Mouse (Mus musculus) ES-E14 (cell line): Measurements from ENCODE around the gene Olfr699. TPM values are rescaled to one million over a fixed set of nuclear protein-coding genes. Genes with fewer than 3 reads are reported as not detected.
A peak's percentile ranks its signal among the peaks of the same experiment; 100 is the strongest.

Experiments
- DNase-seq: peaks from one replicate; pipeline ENCODE4 v3.0.0-alpha.2; 2013; ENCODE audit warnings: low read depth, low spot score
- H3K27ac ChIP-seq: 2 replicates; pipeline ENCODE4 v1.5.1; 2012; ENCODE audit warnings: low read depth, mild to moderate bottlenecking, low read length, moderate library complexity, mixed read lengths; ENCODE audit not compliant: poor library complexity, insufficient read depth, severe bottlenecking
- H3K36me3 ChIP-seq: 2 replicates; pipeline ENCODE4 v1.6.1; 2012; ENCODE audit warnings: mild to moderate bottlenecking, low read length, moderate library complexity, mixed read lengths; ENCODE audit not compliant: control insufficient read depth, poor library complexity, insufficient read depth, severe bottlenecking
- H3K4me1 ChIP-seq, 2 experiments: fragments of 150-350 bp in 1 of 2; sonication (generic) in 1 of 2; 2 replicates each; pipeline ENCODE4 v1.6.1; 2012; ENCODE audit warnings: low read length in 2 of 2, mild to moderate bottlenecking in 1 of 2, mixed read lengths in 1 of 2; ENCODE audit not compliant: control insufficient read depth in 2 of 2, insufficient read depth in 2 of 2, poor library complexity in 1 of 2
- H3K4me3 ChIP-seq, 2 experiments: fragments of 150-350 bp in 1 of 2; sonication (generic) in 1 of 2; 2 replicates each; pipeline ENCODE4 v1.5.1; 2012; ENCODE audit warnings: low read length in 2 of 2, low read depth in 1 of 2, mild to moderate bottlenecking in 1 of 2, mixed read lengths in 1 of 2; ENCODE audit not compliant: insufficient read depth in 1 of 2, poor library complexity in 1 of 2, severe bottlenecking in 1 of 2
- H3K9ac ChIP-seq: 2 replicates; pipeline ENCODE4 v1.6.1; 2012; ENCODE audit warnings: low read depth, mild to moderate bottlenecking, low read length, mixed read lengths; ENCODE audit not compliant: poor library complexity, insufficient read depth, severe bottlenecking
- H3K9me3 ChIP-seq: fragments of 150-350 bp; sonication (generic); 2 replicates; pipeline ENCODE4 v1.6.1; 2012; ENCODE audit warnings: low read depth, mild to moderate bottlenecking, low read length; ENCODE audit not compliant: control insufficient read depth, insufficient read depth
- CHD2 ChIP-seq: IDR thresholded peaks from 2 replicates; pipeline ENCODE4 v1.6.1; 2014; ENCODE audit warnings: mild to moderate bottlenecking, low read depth, low read length, inconsistent platforms
- HCFC1 ChIP-seq: IDR thresholded peaks from 2 replicates; pipeline ENCODE4 v1.6.1; 2012; ENCODE audit warnings: low read length, inconsistent platforms, borderline replicate concordance; ENCODE audit not compliant: insufficient read depth
- MAFK ChIP-seq: IDR thresholded peaks from 2 replicates; pipeline ENCODE4 v1.6.1; 2014; ENCODE audit warnings: mild to moderate bottlenecking, low read depth, low read length, inconsistent platforms; ENCODE audit not compliant: insufficient read depth
- ZC3H11A ChIP-seq: IDR thresholded peaks from 2 replicates; pipeline ENCODE4 v1.6.1; 2012; ENCODE audit warnings: low read depth, mild to moderate bottlenecking, inconsistent platforms, low read length, borderline replicate concordance
- ZNF384 ChIP-seq: IDR thresholded peaks from 2 replicates; pipeline ENCODE4 v1.6.1; 2012; ENCODE audit warnings: low read depth, low read length, inconsistent platforms
- in situ Hi-C, 2 experiments: fragments of 600-800 bp; cut with MboI; formaldehyde crosslinking; loops; one replicate each; pipeline ENCODE4 v1.15.1; 2025; ENCODE audit warnings: low sequenced_read_pairs in 2 of 2, inconsistent platforms in 1 of 2; ENCODE audit not compliant: unreplicated experiment in 2 of 2
- total RNA-seq: library from RNA; depleted of rRNA; stranded (reverse); fragments of 300-350 nt; gene quantifications from 2 replicates; pipeline ENCODE4 v1.2.3, GENCODE M21; 2012; rRNA removed

Gene Olfr699
- total RNA-seq, 1 experiment = 0.49 TPM

- peak; percentile 43 for DNase-seq
- no peak overlapping the region for H3K4me3 ChIP-seq
- H3K27ac ChIP-seq = peak overlapping the region; percentile 40; the same call in 1 of the 2 replicates
- TF ChIP-seq MAFK (0 out of 2 replicates have a peak, but pooled peaks have one; percentile 7), ZNF384 (no peak)
- in situ Hi-C loops = no loop called here
- no peaks in the 10 kb centered on the region for H3K36me3 ChIP-seq
- no peaks in the 10 kb centered on the region for H3K9me3 ChIP-seq
- peaks cover 0 to 2% of the 10 kb centered on the region in 2 experiments; a peak in 1 of 4 replicates for H3K4me1 ChIP-seq
- no peak overlapping the region for H3K9ac ChIP-seq
These were observed 47.2 kb downstream of the Olfr699 start for GRCm38 (mm10) chr7:106745811-106746210.

- DNase-seq = no peak
- Histone ChIP-seq H3K27ac (no peak within 1 kb of the TSS), H3K9ac (no peak within 1 kb of the TSS), H3K9me3 (no peaks in the 10 kb centered on the region), H3K36me3 (no peaks in the 10 kb centered on the region), H3K4me1 (peaks cover 0 to 2% of the 10 kb centered on the region in 2 experiments; a peak in 1 of 4 replicates), H3K4me3 (no peak within 1 kb of the TSS)
- TF ChIP-seq ZC3H11A (no peak), CHD2 (no peak), MAFK (no peak), ZNF384 (no peak), HCFC1 (no peak)
- in situ Hi-C loops = no loop called here
These were observed 50.7 kb downstream of the Olfr699 start, which contains the start of gene Olfr697 for GRCm38 (mm10) chr7:106742343-106742742. Gene Olfr697 (minus strand): TSS chr7:106742443.

Other genes with a start within 250 kb of the Olfr699 start
- not detected in 2 replicates for gene Olfr693, start 112.6 kb downstream of the Olfr699 start, total RNA-seq
- gene Olfr694, start 101.4 kb downstream of the Olfr699 start, total RNA-seq = not detected in 2 replicates
- gene Olfr695, start 76.8 kb downstream of the Olfr699 start, total RNA-seq = not detected in 2 replicates
- not detected in 2 replicates for gene Olfr697, start 50.8 kb downstream of the Olfr699 start, total RNA-seq
- not detected in 2 replicates for gene Olfr698, start 37.8 kb downstream of the Olfr699 start, total RNA-seq
- not detected in 2 replicates for gene Olfr700, start 15.6 kb upstream of the Olfr699 start, total RNA-seq
- 0.31 TPM in 1 of 2 replicates, not detected in the other for gene Olfr701, start 20.9 kb upstream of the Olfr699 start, total RNA-seq
- gene Olfr702, start 40.7 kb upstream of the Olfr699 start, total RNA-seq = not detected in 2 replicates
- gene Olfr703, start 50.2 kb upstream of the Olfr699 start, total RNA-seq = not detected in 2 replicates
- gene Olfr704, start 70.0 kb upstream of the Olfr699 start, total RNA-seq = not detected in 2 replicates
- 0.13 and 0.26 TPM in 2 replicates for gene Olfr705, start 83.7 kb upstream of the Olfr699 start, total RNA-seq
- gene Olfr706, start 95.0 kb upstream of the Olfr699 start, total RNA-seq = not detected in 2 replicates
- not detected in 2 replicates for gene Olfr707, start 108.0 kb upstream of the Olfr699 start, total RNA-seq
- gene Olfr1532-ps1, start 114.8 kb upstream of the Olfr699 start, total RNA-seq = not detected in 2 replicates
- not detected in 2 replicates for gene Olfr709-ps1, start 139.0 kb upstream of the Olfr699 start, total RNA-seq
- gene Olfr710, start 155.1 kb upstream of the Olfr699 start, total RNA-seq = not detected in 2 replicates
- gene Olfr6, start 170.7 kb upstream of the Olfr699 start, total RNA-seq = not detected in 2 replicates
- not detected in 2 replicates for gene Olfr711, start 182.3 kb upstream of the Olfr699 start, total RNA-seq
- not detected in 2 replicates for gene Olfr2, start 212.9 kb upstream of the Olfr699 start, total RNA-seq
- gene Olfr713, start 238.0 kb upstream of the Olfr699 start, total RNA-seq = not detected in 2 replicates